Mouse (Mus musculus): ENCODE measurements around the gene Olfr533.

DNA sequence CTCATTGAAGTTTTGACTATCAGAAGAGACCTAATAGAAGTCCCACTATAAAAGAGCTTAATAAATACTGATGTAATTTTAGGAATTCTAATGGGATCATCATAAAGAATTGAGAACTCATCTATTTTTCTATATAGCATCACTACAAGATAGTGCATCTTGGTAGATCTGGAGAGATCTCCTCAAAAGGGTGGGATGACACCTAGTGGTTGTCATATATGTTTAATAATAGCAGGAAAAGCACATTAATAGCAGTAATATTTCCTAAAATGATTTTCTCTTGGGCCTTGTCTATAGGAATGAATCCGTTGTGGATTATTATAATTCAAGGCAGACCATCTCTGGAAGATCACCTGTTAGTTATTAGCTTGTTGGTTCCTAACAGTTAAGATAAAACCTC lies 20.0 kb upstream of the Olfr533 start:
- TF ChIP-seq CTCF (IDR thresholded peaks at IDR 0.05; ENCODE audit: low read depth) (no peak), EP300 (IDR thresholded peaks at IDR 0.05; ENCODE audit: low read depth) (no peak)
